ENCODE assay signal across 8 mouse cellular contexts in the genomic region with DNA sequence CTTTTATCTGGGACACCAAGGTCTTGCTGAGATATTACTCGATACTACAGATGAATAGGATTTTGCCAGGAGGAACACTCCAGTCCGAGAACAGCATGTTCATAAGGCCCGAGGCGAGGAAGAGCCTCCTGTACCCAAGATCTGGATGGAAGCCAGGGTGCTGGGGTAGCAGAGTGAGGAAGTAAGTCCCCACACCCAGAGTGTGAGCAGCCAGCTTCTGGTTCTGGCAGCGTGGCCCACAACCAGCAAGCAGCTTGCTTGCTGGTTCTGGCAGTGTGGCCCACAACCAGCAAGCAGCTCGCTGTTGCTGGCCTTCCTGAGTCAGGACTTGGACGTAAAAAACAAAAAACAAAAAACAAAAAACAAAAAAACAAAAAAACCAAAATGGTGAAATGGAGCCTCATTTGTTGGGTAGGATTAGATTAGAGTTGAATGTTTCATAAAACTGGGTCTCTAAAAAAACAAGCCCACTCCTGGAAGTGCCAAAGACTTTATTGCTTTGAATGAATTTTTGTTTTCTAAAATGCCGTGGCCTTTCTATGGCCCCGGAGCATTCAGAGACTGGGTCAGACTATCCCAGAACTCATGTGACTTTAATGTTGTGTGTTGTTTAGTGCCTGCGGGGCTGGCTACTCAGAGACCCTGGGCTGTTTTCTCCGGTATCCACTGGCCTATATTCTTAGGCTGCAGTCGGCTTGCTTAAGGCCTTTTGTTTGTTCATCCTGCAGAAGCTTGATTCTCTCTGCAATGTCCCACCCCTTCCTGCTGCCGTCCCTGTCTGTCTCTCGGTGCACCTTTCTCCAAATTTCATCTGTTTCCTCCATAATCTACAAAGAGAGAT. TPM values are rescaled to one million over a fixed set of nuclear protein-coding genes. Genes with fewer than 3 reads are reported as not detected.
DNase-seq lines count a peak whose midpoint lies in the region; ATAC-seq and TF ChIP-seq lines count a peak whose summit lies in the region.

No protein-coding gene starts in this region.

- H3K4me2 ChIP-seq in heart, embryonic 12.5 days, result peak overlapping the region; percentile 68
- peak overlapping the region; percentile 29; the same call in 1 of the 2 replicates for H3K4me2 ChIP-seq in lung, postnatal 0 days (replicated peaks; ENCODE audit: low read depth, low read length)

- H3K4me1 ChIP-seq in E14TG2a.4 (replicated peaks; ENCODE audit: low read depth, low read length), result peaks cover 61% of the 10 kb centered on the region
- peaks cover 14% of the 10 kb centered on the region for H3K4me1 ChIP-seq in embryonic fibroblast, embryonic 13.5 days (ENCODE audit: control insufficient read depth, insufficient read depth, low read length)
- H3K4me1 ChIP-seq in heart, embryonic 12.5 days (replicated peaks), result peaks cover 67% of the 10 kb centered on the region
- peaks cover 43% of the 10 kb centered on the region for H3K4me1 ChIP-seq in lung, postnatal 0 days (ENCODE audit: insufficient read depth, low read depth, low read length)

- no peaks in the 10 kb centered on the region for H3K27me3 ChIP-seq in E14TG2a.4 (ENCODE audit: insufficient read depth, low read length)
- no peaks in the 10 kb centered on the region for H3K27me3 ChIP-seq in heart, embryonic 12.5 days (replicated peaks)
- H3K27me3 ChIP-seq in lung, postnatal 0 days (replicated peaks; ENCODE audit: insufficient read depth, low read length), result no peaks in the 10 kb centered on the region

- no peak for TF ChIP-seq POLR2A in embryonic fibroblast, embryonic 13.5 days (IDR thresholded peaks at IDR 0.05; ENCODE audit: low read depth, low read length)

- no peak for ATAC-seq in heart, embryonic 12.5 days (ENCODE audit: insufficient number of reproducible peaks, low FRiP score)
- ATAC-seq in lung, postnatal 0 days, result no peak

- DNase-seq in adrenal gland, postnatal 25 days, result peak; percentile 41
- DNase-seq in kidney, postnatal 36 days, result peak; percentile 68 to 69
- peak; percentile 72 for DNase-seq in lung, postnatal 0 days (ENCODE audit: low spot score)
- peak; percentile 91 for DNase-seq in skeletal muscle tissue, adult 2 months (ENCODE audit: low read depth, low spot score)
- no peak for DNase-seq in yolk sac, embryonic 10.5 days (ENCODE audit: low spot score)

- 36% methylated on average over 14 of the region's 14 CpGs for WGBS in heart, embryonic 12.5 days
- WGBS in lung, postnatal 0 days, result 21% methylated on average over 14 of the region's 14 CpGs

- no peak overlapping the region for H3K9ac ChIP-seq in heart, embryonic 12.5 days
- H3K9ac ChIP-seq in lung, postnatal 0 days (replicated peaks; ENCODE audit: low read depth), result no peak overlapping the region

- H3K4me3 ChIP-seq in E14TG2a.4 (replicated peaks; ENCODE audit: low read length), result peak overlapping the region; percentile 62
- H3K4me3 ChIP-seq in embryonic fibroblast, embryonic 13.5 days (ENCODE audit: insufficient read depth, low read length), result no peak overlapping the region
- peak overlapping the region; percentile 26 for H3K4me3 ChIP-seq in heart, embryonic 12.5 days
- H3K4me3 ChIP-seq in lung, postnatal 0 days (ENCODE audit: low read depth, low read length), result no peak overlapping the region

- TF ChIP-seq EP300 in lung, postnatal 0 days (IDR thresholded peaks at IDR 0.05), result no peak

- TF ChIP-seq CTCF in E14TG2a.4 (conservative IDR thresholded peaks at IDR 0.05; ENCODE audit: low read length), result no peak
- TF ChIP-seq CTCF in embryonic fibroblast, embryonic 13.5 days (IDR thresholded peaks at IDR 0.05; ENCODE audit: borderline replicate concordance, insufficient read depth, low read length), result no peak
- no peak for TF ChIP-seq CTCF in lung, postnatal 0 days (IDR thresholded peaks at IDR 0.05)

- H3K36me3 ChIP-seq in E14TG2a.4 (ENCODE audit: insufficient read depth, low read length), result no peaks in the 10 kb centered on the region
- no peaks in the 10 kb centered on the region for H3K36me3 ChIP-seq in heart, embryonic 12.5 days
- H3K36me3 ChIP-seq in lung, postnatal 0 days (ENCODE audit: insufficient read depth, low read length), result no peaks in the 10 kb centered on the region

- peak overlapping the region; percentile 43 for H3K27ac ChIP-seq in embryonic fibroblast, embryonic 13.5 days (ENCODE audit: insufficient read depth, low read length)
- H3K27ac ChIP-seq in heart, embryonic 12.5 days (ENCODE audit: poor library complexity, severe bottlenecking), result peak overlapping the region; percentile 89
- H3K27ac ChIP-seq in lung, postnatal 0 days (ENCODE audit: low read length), result peak overlapping the region; percentile 66

- no peaks in the 10 kb centered on the region for H3K9me3 ChIP-seq in E14TG2a.4 (ENCODE audit: low read length)
- H3K9me3 ChIP-seq in heart, embryonic 12.5 days (replicated peaks), result no peaks in the 10 kb centered on the region
- H3K9me3 ChIP-seq in lung, postnatal 0 days (ENCODE audit: low read length), result no peaks in the 10 kb centered on the region

RNA-seq across cellular contexts. Expression of gene Sort1, which starts 11.7 kb away (rescaled TPM):
- total RNA-seq in adrenal gland, postnatal 25 days (2021), result 27.7 and 28.6 TPM in 2 replicates
- 14.0 and 19.2 TPM in 2 replicates for polyA plus RNA-seq in embryonic fibroblast, embryonic 13.5 days (2011; ENCODE audit: insufficient read length, low read depth, missing spikeins)
- 31.9 and 32.4 TPM in 2 replicates for polyA plus RNA-seq in heart, embryonic 12.5 days (2016; fragmentation: Nextera tagmentation; extraction: Ambion mirVana)
- polyA plus RNA-seq in lung, postnatal 0 days (2015; fragmentation: Nextera tagmentation; extraction: Ambion mirVana), result 30.8 and 34.2 TPM in 2 replicates

RNA-seq across cellular contexts. Expression of gene Psma5, which starts 38.9 kb away (rescaled TPM):
- 74.3 and 95.5 TPM in 2 replicates for total RNA-seq in adrenal gland, postnatal 25 days (2021)
- 118 and 123 TPM in 2 replicates for polyA plus RNA-seq in embryonic fibroblast, embryonic 13.5 days (2011; ENCODE audit: insufficient read length, low read depth, missing spikeins)
- polyA plus RNA-seq in heart, embryonic 12.5 days (2016; fragmentation: Nextera tagmentation; extraction: Ambion mirVana), result 193 and 194 TPM in 2 replicates
- polyA plus RNA-seq in lung, postnatal 0 days (2015; fragmentation: Nextera tagmentation; extraction: Ambion mirVana), result 156 and 163 TPM in 2 replicates

Comparison
In these comparisons a context has a peak if more than half of its experiments do, and no peak if none do; other contexts are left out.
1. H3K4me3 ChIP-seq: peak in E14TG2a.4 (single experiment) and heart, embryonic 12.5 days (single experiment); none in embryonic fibroblast, embryonic 13.5 days (single experiment) and lung, postnatal 0 days (single experiment).
2. Peak in every context shown above with its lines, with median percentiles within 50 percentile points of each other: H3K27ac ChIP-seq.